Mouse (Mus musculus) spleen, adult 18-20 months (tissue): ENCODE measurements around the gene Tcf7l2.

Experiments
- DNase-seq, 2 experiments: peaks; one replicate each; pipeline ENCODE4 v3.0.0; 2022; ENCODE audit warnings: mixed read lengths in 2 of 2

Tcf7l2 gene

DNA sequence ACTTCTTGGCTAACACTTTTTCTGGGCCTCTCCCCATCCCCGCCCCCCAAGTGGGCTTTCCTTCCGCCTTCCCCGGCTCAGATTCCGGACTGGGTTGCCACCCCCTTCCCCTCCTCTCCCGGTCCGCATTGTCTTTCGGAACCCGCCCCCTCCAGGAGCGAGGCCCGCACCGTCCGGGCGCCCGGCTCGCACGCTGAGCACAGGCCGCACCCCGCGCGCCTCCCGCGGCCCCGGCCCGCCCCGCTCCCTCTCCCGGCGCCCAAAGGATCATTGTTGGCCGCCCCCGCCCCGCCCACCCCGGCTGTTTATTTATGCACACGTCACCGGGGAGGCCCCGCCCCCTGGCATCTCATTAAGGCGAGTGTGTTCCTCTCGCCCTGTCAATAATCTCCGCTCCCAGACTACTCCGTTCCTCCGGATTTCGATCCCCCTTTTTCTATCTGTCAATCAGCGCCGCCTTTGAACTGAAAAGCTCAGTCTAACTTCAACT, at the start of gene Tcf7l2:
Gene Tcf7l2, plus strand, starts transcription at position 382 of the 490 bp plus-strand sequence.
- DNase-seq: peak; percentile 63 to 79

DNA sequence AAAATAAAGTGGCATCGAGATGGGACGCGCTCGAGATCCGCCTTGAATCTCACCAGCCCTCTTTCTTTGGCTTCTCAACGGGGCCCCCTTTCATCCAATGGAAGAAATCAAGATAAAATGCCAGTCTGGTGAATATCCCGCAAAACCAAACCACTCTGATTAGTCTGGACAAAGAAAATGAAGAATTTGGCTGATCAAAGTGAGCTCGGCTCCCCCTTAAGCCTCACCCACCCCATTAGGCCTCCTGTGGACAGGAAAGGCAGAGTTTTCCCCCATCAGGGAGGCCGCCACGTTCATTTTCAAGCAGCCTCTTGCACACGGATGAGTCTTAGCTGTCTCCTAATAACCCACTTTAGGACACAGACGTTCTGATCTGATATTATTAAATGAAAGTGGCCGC, 47.0 kb upstream of the Tcf7l2 start:
- no peak for DNase-seq

DNA sequence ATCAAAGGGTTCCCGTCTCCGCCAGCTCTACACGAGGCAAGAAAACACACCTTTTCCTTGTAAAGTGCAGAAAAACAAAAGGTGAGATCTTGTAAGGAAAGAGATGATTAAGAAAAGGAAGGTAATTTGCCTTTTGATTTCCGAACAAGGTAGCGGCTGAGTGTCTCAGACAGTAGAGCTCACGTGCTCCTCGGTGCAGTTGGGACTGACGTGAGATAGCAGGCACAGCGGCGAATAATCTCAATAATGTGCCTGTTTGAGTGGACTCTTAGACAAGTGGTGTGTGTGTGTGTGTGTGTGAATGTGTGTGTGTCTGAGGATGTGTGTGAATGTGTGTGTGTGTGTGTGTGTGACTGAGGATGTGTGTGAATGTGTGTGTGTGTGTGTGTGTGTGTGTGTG, 46.2 kb upstream of the Tcf7l2 start:
- DNase-seq: no peak

DNA sequence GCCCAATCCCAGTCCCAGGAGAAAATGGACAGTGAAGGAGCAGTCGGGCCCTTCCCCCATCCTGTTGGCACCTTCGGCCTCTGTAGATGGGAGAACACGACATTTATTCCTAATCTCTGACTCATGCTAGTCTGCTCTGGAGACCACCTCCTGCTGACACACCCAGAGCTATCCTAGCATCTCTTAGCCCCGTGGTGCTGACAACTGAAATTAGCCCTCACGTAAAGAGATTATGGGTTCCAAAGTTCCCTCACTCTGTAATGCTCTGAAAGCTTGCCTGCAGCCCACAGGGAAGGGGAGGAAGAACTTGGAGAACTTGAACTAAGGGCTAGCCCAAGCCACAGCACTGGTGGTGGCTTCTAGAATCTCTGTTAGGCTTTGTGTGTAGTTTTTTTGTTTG, 42.7 kb upstream of the Tcf7l2 start:
- no peak for DNase-seq

DNA sequence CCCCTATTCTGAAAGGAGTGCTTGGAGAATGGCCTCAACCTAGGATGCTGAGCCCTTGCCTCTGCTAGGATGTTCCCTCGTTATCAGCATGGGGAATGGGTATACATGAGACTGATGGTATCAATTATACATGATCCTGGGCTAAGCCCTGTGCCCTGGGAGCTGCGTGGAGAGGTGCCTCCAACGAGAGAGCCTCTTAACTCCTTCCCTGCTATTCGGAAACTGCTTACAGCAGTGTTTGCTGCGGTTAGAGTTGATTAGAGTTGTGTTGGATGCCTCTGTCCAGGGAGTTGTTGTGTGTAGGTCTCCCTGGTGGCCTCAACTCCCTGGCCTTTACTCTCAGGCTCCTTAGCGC, 41.4 kb upstream of the Tcf7l2 start:
- DNase-seq: no peak

- DNase-seq: no peak
Measured at GRCm38 (mm10) chr19:55700569-55701282, 40.9 kb upstream of the Tcf7l2 start.

- DNase-seq: no peak
Measured at GRCm38 (mm10) chr19:55701283-55701633, 40.4 kb upstream of the Tcf7l2 start.

GRCm38 (mm10) chr19:55702081-55702480, 39.5 kb upstream of the Tcf7l2 start:
- no peak for DNase-seq

GRCm38 (mm10) chr19:55702716-55703115, 38.9 kb upstream of the Tcf7l2 start:
- no peak for DNase-seq

DNA sequence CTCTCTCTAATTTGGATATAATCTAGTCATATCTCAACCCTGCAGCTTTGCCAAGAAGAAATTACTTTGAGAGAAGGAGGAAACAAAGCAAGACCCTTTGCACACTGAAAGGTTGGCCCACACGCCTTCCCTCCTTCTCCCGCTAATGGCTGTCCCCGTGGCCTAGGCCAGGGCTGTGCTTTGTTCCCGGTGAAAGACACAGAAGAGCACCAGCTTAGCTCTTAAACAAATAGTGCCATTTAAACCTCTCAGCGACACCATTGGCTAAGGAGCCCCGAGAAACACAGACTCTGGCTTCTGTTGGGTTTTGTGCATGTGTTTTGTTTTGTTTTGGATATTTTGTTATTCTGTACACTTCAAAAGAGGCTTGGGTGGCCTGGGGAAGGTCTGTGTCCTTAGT, 37.5 kb upstream of the Tcf7l2 start:
- DNase-seq: no peak

GRCm38 (mm10) chr19:55706300-55706699, 35.3 kb upstream of the Tcf7l2 start:
- DNase-seq: no peak

DNA sequence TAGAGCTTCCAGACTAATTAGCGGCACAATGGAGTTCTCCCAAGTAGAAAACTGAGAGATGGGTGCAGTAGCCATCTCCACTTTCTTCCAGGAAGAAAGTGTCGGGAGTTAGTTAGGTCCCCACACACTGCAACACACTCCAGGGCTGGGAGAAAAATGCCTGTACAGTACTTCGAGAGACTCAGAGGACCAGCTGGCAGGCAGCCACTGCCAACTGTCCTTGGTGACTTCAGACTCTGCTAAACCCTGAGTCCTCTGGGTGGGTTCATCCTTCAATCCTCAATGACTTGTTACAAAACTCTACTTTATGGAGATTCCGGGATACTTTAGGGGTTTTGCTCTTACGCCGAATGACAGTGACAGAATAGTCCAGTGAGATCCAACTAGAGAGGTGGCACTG, 34.8 kb upstream of the Tcf7l2 start:
- no peak for DNase-seq

GRCm38 (mm10) chr19:55708031-55708554, 33.5 kb upstream of the Tcf7l2 start:
- no peak for DNase-seq

DNA sequence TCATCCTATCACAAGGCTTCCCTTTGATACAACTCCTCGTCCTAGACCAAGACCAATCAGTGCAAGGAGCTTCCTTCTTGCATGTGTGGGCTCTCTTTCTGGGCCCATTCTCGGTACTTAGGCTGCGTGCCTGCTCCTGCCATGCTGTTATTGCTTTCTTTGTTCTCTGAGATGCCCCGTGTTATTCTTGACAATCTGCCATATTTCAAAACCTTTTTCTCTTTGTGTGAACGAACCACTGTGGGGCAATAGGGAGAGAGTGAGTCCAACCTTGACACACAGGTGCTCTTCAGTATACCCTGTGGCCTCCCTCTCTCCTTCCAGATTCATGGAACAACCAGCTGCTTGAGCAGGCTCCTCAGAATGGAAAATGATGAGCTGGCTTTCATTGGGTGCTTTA, 30.8 kb upstream of the Tcf7l2 start:
- DNase-seq: no peak

DNA sequence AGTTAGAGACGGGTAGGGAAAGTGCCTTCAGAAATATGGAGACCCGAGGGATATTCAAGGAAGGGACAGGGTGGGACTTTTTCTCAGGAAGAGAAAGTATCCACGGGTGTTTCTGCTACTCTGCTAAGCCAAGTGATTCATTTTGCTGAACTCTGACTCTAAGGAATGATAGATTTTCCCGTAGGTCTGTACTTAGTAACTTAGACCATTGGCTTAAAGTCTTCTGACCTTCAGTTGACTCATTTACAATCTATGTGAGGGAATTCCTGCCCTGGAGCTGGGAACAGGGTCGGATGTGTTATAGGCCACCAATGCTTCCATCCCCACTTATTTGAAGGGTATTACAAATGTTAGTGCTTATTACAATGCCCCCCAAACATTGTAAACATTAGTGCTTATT, 29.9 kb upstream of the Tcf7l2 start:
- no peak for DNase-seq

DNA sequence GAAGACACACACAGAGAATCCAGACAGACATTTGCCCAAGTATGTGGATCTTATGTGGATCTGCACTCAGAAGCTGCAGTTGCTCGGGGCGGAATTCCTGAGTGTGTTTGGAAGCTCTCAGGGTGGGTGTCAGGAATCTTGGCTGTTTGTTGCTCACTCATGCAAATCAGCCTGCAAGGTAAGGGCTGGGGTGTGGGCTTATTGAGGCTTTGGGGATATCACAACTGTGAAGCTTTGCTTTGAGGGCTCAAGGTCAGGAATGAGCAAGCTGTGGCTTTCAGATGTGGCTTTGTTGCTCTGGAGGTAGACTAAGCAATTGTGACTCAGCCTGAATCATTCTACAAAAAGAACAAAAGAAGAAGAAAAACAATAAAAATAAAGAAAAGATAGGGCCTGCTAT, 28.9 kb upstream of the Tcf7l2 start:
- DNase-seq: no peak

DNA sequence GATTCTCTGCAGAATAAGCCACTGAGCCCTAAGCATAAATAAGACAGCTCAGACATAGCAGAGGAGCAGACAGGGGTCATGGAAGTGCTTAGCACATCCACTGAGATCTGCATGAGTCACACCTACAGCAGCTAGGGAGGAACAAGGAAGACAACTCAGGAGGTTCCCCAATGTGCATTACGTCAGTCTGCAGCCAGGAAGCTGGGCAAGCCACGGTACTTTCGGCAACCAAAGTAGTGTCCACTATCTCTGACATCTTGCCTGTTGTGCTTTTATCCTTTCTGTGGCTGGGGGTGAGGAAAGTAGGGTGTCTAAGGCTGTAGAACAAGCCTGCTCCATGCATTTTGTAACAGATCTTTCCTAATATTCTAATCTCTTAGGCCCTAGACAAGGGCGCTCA, 27.6 kb upstream of the Tcf7l2 start:
- DNase-seq: no peak

DNA sequence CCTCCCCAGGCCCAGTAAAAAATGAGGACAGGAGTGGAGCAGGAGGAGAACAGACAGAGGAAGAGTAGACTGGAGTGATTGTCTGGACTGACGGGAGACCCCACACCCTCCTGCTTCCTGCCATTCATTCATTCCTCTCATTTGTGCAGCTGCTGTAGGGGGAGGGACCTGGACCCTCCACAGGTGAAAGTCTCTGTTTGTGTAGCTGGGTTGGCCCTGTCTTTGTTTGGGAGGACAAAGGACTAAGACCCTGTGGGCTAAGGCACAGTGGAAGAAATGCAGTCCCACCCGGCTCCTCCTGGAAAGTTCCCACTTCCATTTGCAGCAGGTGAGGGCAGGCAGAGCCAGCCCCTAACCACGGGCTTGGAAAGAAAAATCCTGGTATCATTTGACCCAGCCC, 27.0 kb upstream of the Tcf7l2 start:
- DNase-seq: no peak

DNA sequence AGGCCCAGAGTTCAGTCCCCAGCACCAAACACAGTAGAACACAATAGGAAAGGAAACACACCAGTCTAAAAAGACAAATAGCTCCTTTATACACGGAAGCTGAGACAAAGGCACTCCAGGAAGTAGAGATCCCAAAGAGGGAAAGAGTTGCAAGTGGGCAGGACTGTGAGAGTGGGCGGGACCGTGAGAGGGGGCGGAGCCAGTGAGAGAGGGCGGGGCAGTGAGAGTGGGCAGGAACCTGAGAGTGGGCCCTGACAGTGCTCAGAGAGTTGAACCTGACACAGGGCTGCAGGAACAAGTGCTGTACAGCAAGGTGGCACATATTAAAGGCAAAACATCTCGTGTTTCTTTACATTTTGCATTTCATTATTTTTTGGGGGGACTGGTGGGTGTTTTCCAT, 22.5 kb upstream of the Tcf7l2 start:
- no peak for DNase-seq

GRCm38 (mm10) chr19:55719524-55720408, 21.9 kb upstream of the Tcf7l2 start:
- no peak for DNase-seq

GRCm38 (mm10) chr19:55720409-55721092, 21.1 kb upstream of the Tcf7l2 start:
- no peak for DNase-seq

DNA sequence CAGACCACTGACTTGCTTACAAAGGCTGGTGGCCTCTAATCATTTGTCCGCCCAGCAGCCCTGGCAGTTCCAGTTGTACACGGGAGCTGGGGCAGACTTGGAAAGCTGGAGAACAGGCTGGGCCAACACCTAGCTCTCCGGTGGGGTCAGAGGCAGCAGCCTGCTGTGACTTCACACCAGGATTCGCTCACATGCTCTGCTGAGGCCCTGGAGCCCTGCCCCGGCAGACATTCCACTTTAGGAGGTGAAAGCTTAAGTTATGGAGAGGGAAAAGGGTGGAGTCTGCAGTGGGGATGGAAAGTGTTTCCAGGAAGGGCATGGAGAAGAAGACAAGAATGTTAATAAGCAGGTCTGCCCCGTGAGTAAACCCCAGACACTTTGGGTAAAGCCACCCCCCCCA, 19.2 kb upstream of the Tcf7l2 start:
- DNase-seq: no peak

GRCm38 (mm10) chr19:55729376-55729775, 12.2 kb upstream of the Tcf7l2 start:
- DNase-seq: no peak
